Mouse (Mus musculus) stomach, postnatal 0 days (tissue): ENCODE measurements around the gene AY358078. TPM values are rescaled to one million over a fixed set of nuclear protein-coding genes. Genes with fewer than 3 reads are reported as not detected.
"Not testable (repeated sequence)": the region's sequence is repeated elsewhere in the genome, so short reads cannot be mapped to it uniquely, and the experiment has no call there.

Experiments used
- ATAC-seq: fragments of 200-750 bp; cut with Nextera tagmentation; 2 replicates; pipeline ENCODE4 v1.8.0; 2017; ENCODE audit not compliant: low FRiP score, low TSS enrichment
- DNase-seq: peaks from one replicate; pipeline ENCODE4 v3.0.0-alpha.2; 2016; ENCODE audit warnings: low spot score
- H3K27ac ChIP-seq: fragments of 300-500 bp; sonication (generic); replicated peaks from 2 replicates; pipeline ENCODE4 v1.5.1; 2014; ENCODE audit warnings: mild to moderate bottlenecking, control low read depth
- H3K27me3 ChIP-seq: fragments of 300-500 bp; sonication (generic); 2 replicates; pipeline ENCODE4 v1.6.1; 2014; ENCODE audit warnings: low read length; ENCODE audit not compliant: control insufficient read depth, insufficient read depth
- H3K36me3 ChIP-seq: fragments of 300-500 bp; sonication (generic); 2 replicates; pipeline ENCODE4 v1.6.1; 2014; ENCODE audit warnings: low read length, mixed read lengths; ENCODE audit not compliant: control insufficient read depth, insufficient read depth
- H3K4me1 ChIP-seq: fragments of 300-500 bp; sonication (generic); replicated peaks from 2 replicates; pipeline ENCODE4 v1.6.1; 2014; ENCODE audit warnings: antibody characterized with exemption; ENCODE audit not compliant: control insufficient read depth, insufficient read depth
- H3K4me2 ChIP-seq: fragments of 300-500 bp; sonication (generic); replicated peaks from 2 replicates; pipeline ENCODE4 v1.6.1; 2014; ENCODE audit warnings: low read depth, mild to moderate bottlenecking, control low read depth, moderate library complexity
- H3K4me3 ChIP-seq: fragments of 300-500 bp; sonication (generic); 2 replicates; pipeline ENCODE4 v1.5.1; 2014; ENCODE audit warnings: low read depth, low read length, control low read depth
- H3K9ac ChIP-seq: fragments of 300-500 bp; sonication (generic); 2 replicates; pipeline ENCODE4 v1.6.1; 2014; ENCODE audit warnings: mild to moderate bottlenecking, low read length, control low read depth, mixed read lengths
- H3K9me3 ChIP-seq: fragments of 300-500 bp; sonication (generic); 2 replicates; pipeline ENCODE4 v1.6.1; 2016; ENCODE audit warnings: low read length; ENCODE audit not compliant: control insufficient read depth
- CTCF ChIP-seq: IDR thresholded peaks from 2 replicates; pipeline ENCODE4 v1.5.1; 2016; ENCODE audit warnings: antibody characterized with exemption, low read depth, mild to moderate bottlenecking, moderate library complexity
- EP300 ChIP-seq: optimal IDR thresholded peaks from 2 replicates; pipeline ENCODE3; 2016; ENCODE audit warnings: antibody characterized with exemption
- whole genome bisulfite sequencing: fragments of 180-500 bp; shearing (Covaris S2); extraction: QIAGEN DNeasy Blood & Tissue Kit; methylation state at CpG from one replicate; pipeline ENCODE4 v1.1.7; 2014; 5-methylcytosine and 5-hydroxymethylcytosine counted together
- polyA plus RNA-seq: library from polyadenylated mRNA; unstranded; fragments of >200 nt; fragmentation: Nextera tagmentation; extraction: Ambion mirVana; gene quantifications from 2 replicates; pipeline ENCODE4 v1.2.1, GENCODE M21; 2015

AY358078 gene
- not detected in 2 replicates for polyA plus RNA-seq

GRCm38 (mm10) chr14:51799746-51800145 lies at the start of gene AY358078:
Gene AY358078, plus strand, starts transcription at chr14:51800046.
- H3K9me3 ChIP-seq = no peaks in the 10 kb centered on the region
- 81% methylated on average over 2 of the region's 2 CpGs for WGBS
- TF ChIP-seq CTCF (no peak), EP300 (no peak)
- H3K27me3 ChIP-seq = no peaks in the 10 kb centered on the region
- no peak within 1 kb of the TSS for H3K4me3 ChIP-seq
- no peak within 1 kb of the TSS for H3K9ac ChIP-seq
- no peaks in the 10 kb centered on the region for H3K4me1 ChIP-seq
- no peak within 1 kb of the TSS for H3K4me2 ChIP-seq
- H3K36me3 ChIP-seq = no peaks in the 10 kb centered on the region
- no peak for DNase-seq
- ATAC-seq = no peak
- H3K27ac ChIP-seq = no peak within 1 kb of the TSS

GRCm38 (mm10) chr14:51755944-51756343 lies 43.9 kb upstream of the AY358078 start:
- WGBS = 79% methylated on average over 2 of the region's 2 CpGs
- no peak overlapping the region for H3K27ac ChIP-seq
- H3K4me3 ChIP-seq = no peak overlapping the region
- ATAC-seq (no peak), DNase-seq (no peak)
- H3K4me1 ChIP-seq = no peaks in the 10 kb centered on the region
- no peak overlapping the region for H3K9ac ChIP-seq
- H3K36me3 ChIP-seq = no peaks in the 10 kb centered on the region
- no peaks in the 10 kb centered on the region for H3K9me3 ChIP-seq
- no peaks in the 10 kb centered on the region for H3K27me3 ChIP-seq
- TF ChIP-seq CTCF = no peak
- no peak for TF ChIP-seq EP300
- no peak overlapping the region for H3K4me2 ChIP-seq

- DNase-seq, H3K9me3 ChIP-seq, H3K36me3 ChIP-seq, H3K4me3 ChIP-seq, H3K4me2 ChIP-seq, ATAC-seq, H3K27me3 ChIP-seq, H3K4me1 ChIP-seq, H3K9ac ChIP-seq, H3K27ac ChIP-seq: not testable (repeated sequence)
- 86% methylated on average over 1 of the region's 1 CpGs for WGBS
- TF ChIP-seq CTCF = peak; percentile 68
Measured at GRCm38 (mm10) chr14:51771378-51771777, 28.5 kb upstream of the AY358078 start.

- ATAC-seq (no peak), DNase-seq (no peak)
- no peaks in the 10 kb centered on the region for H3K27me3 ChIP-seq
- no peak within 1 kb of the TSS for H3K27ac ChIP-seq
- H3K4me2 ChIP-seq = no peak within 1 kb of the TSS
- no peaks in the 10 kb centered on the region for H3K4me1 ChIP-seq
- no peaks in the 10 kb centered on the region for H3K36me3 ChIP-seq
- no peak within 1 kb of the TSS for H3K4me3 ChIP-seq
- no peaks in the 10 kb centered on the region for H3K9me3 ChIP-seq
- no peak within 1 kb of the TSS for H3K9ac ChIP-seq
- TF ChIP-seq EP300 (no peak), CTCF (no peak)
- WGBS = 53% methylated on average over 5 of the region's 5 CpGs
Measured at GRCm38 (mm10) chr14:51773490-51773889, 26.4 kb upstream of the AY358078 start, which contains the start of gene Ang4. Gene Ang4, minus strand, starts transcription at chr14:51773590.

GRCm38 (mm10) chr14:51777791-51778190 lies 22.1 kb upstream of the AY358078 start:
- Histone ChIP-seq H3K36me3 (no peaks in the 10 kb centered on the region), H3K4me3 (no peak overlapping the region), H3K4me1 (no peaks in the 10 kb centered on the region), H3K27ac (no peak overlapping the region), H3K9ac (no peak overlapping the region), H3K9me3 (no peaks in the 10 kb centered on the region), H3K27me3 (no peaks in the 10 kb centered on the region), H3K4me2 (no peak overlapping the region)
- WGBS = 88% methylated on average over 1 of the region's 1 CpGs
- TF ChIP-seq CTCF (no peak), EP300 (no peak)
- ATAC-seq (no peak), DNase-seq (no peak)

GRCm38 (mm10) chr14:51778865-51779481 lies 20.9 kb upstream of the AY358078 start:
- 58% methylated on average over 4 of the region's 4 CpGs for WGBS

More at GRCm38 (mm10) chr14:51778865-51779481, 20.9 kb upstream of the AY358078 start:
- Histone ChIP-seq H3K4me3 (no peak overlapping the region), H3K36me3 (no peaks in the 10 kb centered on the region), H3K9ac (no peak overlapping the region), H3K27ac (no peak overlapping the region), H3K27me3 (no peaks in the 10 kb centered on the region), H3K4me2 (no peak overlapping the region), H3K4me1 (no peaks in the 10 kb centered on the region), H3K9me3 (no peaks in the 10 kb centered on the region)
- TF ChIP-seq EP300 (no peak), CTCF (no peak)
- DNase-seq (no peak), ATAC-seq (no peak)
